In genomic region chr4:124530596-124530995, GRCm38 (mm10) we compare ENCODE assay signal across 18 mouse cellular contexts.
"Had no signal": no experiment of that assay in that cellular context is flagged by ENCODE, and none has a peak within 500 bp of the region (broad histone marks: within the 10 kb centered on the region; RNA-seq: fewer than 3 reads in every experiment).

No protein-coding gene starts in this region.

- H3K27me3 ChIP-seq: liver, embryonic 13.5 days; liver, embryonic 15.5 days; midbrain, embryonic 15.5 days; neural tube, embryonic 12.5 days; stomach, embryonic 15.5 days had no signal

- H3K4me1 ChIP-seq: liver, embryonic 13.5 days; liver, embryonic 15.5 days; megakaryocyte, embryonic 14.5 days had no signal

- H3K4me2 ChIP-seq: liver, embryonic 11.5 days; liver, embryonic 13.5 days; liver, embryonic 15.5 days; lung, embryonic 15.5 days; midbrain, embryonic 11.5 days; midbrain, embryonic 13.5 days; midbrain, embryonic 15.5 days; neural tube, embryonic 12.5 days; stomach, embryonic 15.5 days had no signal

- H3K9me3 ChIP-seq: liver, embryonic 13.5 days; liver, embryonic 15.5 days; lung, embryonic 15.5 days; midbrain, embryonic 13.5 days; midbrain, embryonic 15.5 days; neural tube, embryonic 12.5 days; stomach, embryonic 15.5 days had no signal

- H3K27ac ChIP-seq: liver, embryonic 13.5 days; liver, embryonic 15.5 days; lung, embryonic 15.5 days; macrophage; midbrain, embryonic 13.5 days; midbrain, embryonic 15.5 days; neural tube, embryonic 12.5 days; stomach, embryonic 15.5 days; stomach, postnatal 0 days had no signal

- H3K36me3 ChIP-seq: liver, embryonic 13.5 days; liver, embryonic 15.5 days; lung, embryonic 15.5 days; midbrain, embryonic 13.5 days; midbrain, embryonic 15.5 days; neural tube, embryonic 12.5 days; stomach, embryonic 15.5 days had no signal

- DNase-seq: liver, embryonic 13.5 days; liver, postnatal 0 days; lung, postnatal 36 days; right cerebral cortex, postnatal 14 days; thymus, adult 2 months; thymus, postnatal 25 days; thymus, postnatal 4 days had no signal

- ATAC-seq: liver, postnatal 0 days; midbrain, embryonic 13.5 days; midbrain, embryonic 15.5 days had no signal

- H3K9ac ChIP-seq: liver, embryonic 13.5 days; liver, embryonic 15.5 days; liver, postnatal 0 days; lung, embryonic 15.5 days; midbrain, embryonic 13.5 days; midbrain, embryonic 15.5 days; neural tube, embryonic 12.5 days; stomach, embryonic 15.5 days had no signal

- H3K4me3 ChIP-seq: liver, embryonic 13.5 days; liver, embryonic 15.5 days; lung, embryonic 15.5 days; megakaryocyte, embryonic 14.5 days; midbrain, embryonic 13.5 days; midbrain, embryonic 15.5 days; neural tube, embryonic 12.5 days; stomach, embryonic 15.5 days had no signal
